Mouse (Mus musculus): Measurements from ENCODE around the gene Gm42906. TPM values are rescaled to one million over a fixed set of nuclear protein-coding genes. Genes with fewer than 3 reads are reported as not detected.

Gm42906 gene
- polyA plus RNA-seq, 1 experiment from 2014 or later, result not detected

GRCm38 (mm10) chr5:151135078-151135826 lies 292.7 kb downstream of the Gm42906 start:
- Histone ChIP-seq H3K4me3 (ENCODE audit: control insufficient read depth in 1 of 2, insufficient read depth in 1 of 2, low read depth in 1 of 2, low read length in 2 of 2) (no peak overlapping the region), H3K9me3 (ENCODE audit: control insufficient read depth, low read length) (no peaks in the 10 kb centered on the region), H3K27ac (replicated peaks in 1 of 2; ENCODE audit: control insufficient read depth in 1 of 2, insufficient read depth in 1 of 2, low read depth in 2 of 2, low read length in 2 of 2) (peak overlapping the region in 1 of 2 experiments; percentile 53; a peak in 3 of 4 replicates), H3K4me1 (ENCODE audit: control insufficient read depth in 2 of 2, insufficient read depth in 2 of 2, low read length in 2 of 2) (peaks cover 9 to 27% of the 10 kb centered on the region in 2 experiments), H3K9ac (ENCODE audit: low read length) (no peak overlapping the region), H3K4me2 (ENCODE audit: low read length) (no peak overlapping the region), H3K36me3 (ENCODE audit: control insufficient read depth, insufficient read depth, low read length) (no peaks in the 10 kb centered on the region), H3K27me3 (ENCODE audit: control insufficient read depth, insufficient read depth, low read length) (no peaks in the 10 kb centered on the region)
- 49% methylated on average over 8 of the region's 8 CpGs for WGBS
- ATAC-seq (ENCODE audit: insufficient number of reproducible peaks, insufficient read depth, low FRiP score, low read depth), result no peak

GRCm38 (mm10) chr5:151134202-151134601 lies 293.8 kb downstream of the Gm42906 start:
- H3K4me3 ChIP-seq (ENCODE audit: control insufficient read depth in 1 of 2, insufficient read depth in 1 of 2, low read depth in 1 of 2, low read length in 2 of 2), result no peak overlapping the region
- 90% methylated on average over 4 of the region's 4 CpGs for WGBS

GRCm38 (mm10) chr5:151133744-151134143 lies 294.2 kb downstream of the Gm42906 start:
- Histone ChIP-seq H3K36me3 (ENCODE audit: control insufficient read depth, insufficient read depth, low read length) (no peaks in the 10 kb centered on the region), H3K27ac (replicated peaks in 1 of 2; ENCODE audit: control insufficient read depth in 1 of 2, insufficient read depth in 1 of 2, low read depth in 2 of 2, low read length in 2 of 2) (no peak overlapping the region), H3K9ac (ENCODE audit: low read length) (no peak overlapping the region), H3K4me3 (ENCODE audit: control insufficient read depth in 1 of 2, insufficient read depth in 1 of 2, low read depth in 1 of 2, low read length in 2 of 2) (no peak overlapping the region), H3K4me2 (ENCODE audit: low read length) (no peak overlapping the region), H3K9me3 (ENCODE audit: control insufficient read depth, low read length) (no peaks in the 10 kb centered on the region), H3K4me1 (ENCODE audit: control insufficient read depth in 2 of 2, insufficient read depth in 2 of 2, low read length in 2 of 2) (peaks cover 9 to 27% of the 10 kb centered on the region in 2 experiments), H3K27me3 (ENCODE audit: control insufficient read depth, insufficient read depth, low read length) (no peaks in the 10 kb centered on the region)
- WGBS, result 93% methylated on average over 14 of the region's 14 CpGs
- no peak for ATAC-seq (ENCODE audit: insufficient number of reproducible peaks, insufficient read depth, low FRiP score, low read depth)

More at GRCm38 (mm10) chr5:151134202-151134601, 293.8 kb downstream of the Gm42906 start:
- no peak for ATAC-seq (ENCODE audit: insufficient number of reproducible peaks, insufficient read depth, low FRiP score, low read depth)
- H3K4me1 ChIP-seq (ENCODE audit: control insufficient read depth in 2 of 2, insufficient read depth in 2 of 2, low read length in 2 of 2), result peaks cover 9 to 27% of the 10 kb centered on the region in 2 experiments
- no peak overlapping the region for H3K9ac ChIP-seq (ENCODE audit: low read length)
- H3K9me3 ChIP-seq (ENCODE audit: control insufficient read depth, low read length), result no peaks in the 10 kb centered on the region
- H3K4me2 ChIP-seq (ENCODE audit: low read length), result no peak overlapping the region
- H3K36me3 ChIP-seq (ENCODE audit: control insufficient read depth, insufficient read depth, low read length), result no peaks in the 10 kb centered on the region
- H3K27ac ChIP-seq (replicated peaks in 1 of 2; ENCODE audit: control insufficient read depth in 1 of 2, insufficient read depth in 1 of 2, low read depth in 2 of 2, low read length in 2 of 2), result no peak overlapping the region
- no peaks in the 10 kb centered on the region for H3K27me3 ChIP-seq (ENCODE audit: control insufficient read depth, insufficient read depth, low read length)

GRCm38 (mm10) chr5:151129762-151130161 lies 298.2 kb downstream of the Gm42906 start:
- WGBS, result 71% methylated on average over 2 of the region's 2 CpGs
- H3K27ac ChIP-seq (replicated peaks in 1 of 2; ENCODE audit: control insufficient read depth in 1 of 2, insufficient read depth in 1 of 2, low read depth in 2 of 2, low read length in 2 of 2), result no peak overlapping the region
- no peaks in the 10 kb centered on the region for H3K27me3 ChIP-seq (ENCODE audit: control insufficient read depth, insufficient read depth, low read length)
- no peak overlapping the region for H3K4me3 ChIP-seq (ENCODE audit: control insufficient read depth in 1 of 2, insufficient read depth in 1 of 2, low read depth in 1 of 2, low read length in 2 of 2)
- H3K4me1 ChIP-seq (ENCODE audit: control insufficient read depth in 2 of 2, insufficient read depth in 2 of 2, low read length in 2 of 2), result peaks cover 2 to 6% of the 10 kb centered on the region in 2 experiments; a peak in 3 of 4 replicates
- H3K9me3 ChIP-seq (ENCODE audit: control insufficient read depth, low read length), result no peaks in the 10 kb centered on the region
- H3K36me3 ChIP-seq (ENCODE audit: control insufficient read depth, insufficient read depth, low read length), result no peaks in the 10 kb centered on the region
- no peak for ATAC-seq (ENCODE audit: insufficient number of reproducible peaks, insufficient read depth, low FRiP score, low read depth)
- H3K4me2 ChIP-seq (ENCODE audit: low read length), result no peak overlapping the region
- no peak overlapping the region for H3K9ac ChIP-seq (ENCODE audit: low read length)

GRCm38 (mm10) chr5:151127298-151127717 lies 300.7 kb downstream of the Gm42906 start:
- WGBS, result 43% methylated on average over 6 of the region's 6 CpGs
- Histone ChIP-seq H3K36me3 (ENCODE audit: control insufficient read depth, insufficient read depth, low read length) (no peaks in the 10 kb centered on the region), H3K27ac (replicated peaks in 1 of 2; ENCODE audit: control insufficient read depth in 1 of 2, insufficient read depth in 1 of 2, low read depth in 2 of 2, low read length in 2 of 2) (no peak overlapping the region), H3K4me2 (ENCODE audit: low read length) (peak overlapping the region; percentile 18; the same call in 1 of the 2 replicates), H3K9me3 (ENCODE audit: control insufficient read depth, low read length) (no peaks in the 10 kb centered on the region), H3K9ac (ENCODE audit: low read length) (no peak overlapping the region), H3K27me3 (ENCODE audit: control insufficient read depth, insufficient read depth, low read length) (no peaks in the 10 kb centered on the region), H3K4me1 (ENCODE audit: control insufficient read depth in 2 of 2, insufficient read depth in 2 of 2, low read length in 2 of 2) (peaks cover 2 to 6% of the 10 kb centered on the region in 2 experiments; a peak in 3 of 4 replicates), H3K4me3 (ENCODE audit: control insufficient read depth in 1 of 2, insufficient read depth in 1 of 2, low read depth in 1 of 2, low read length in 2 of 2) (no peak overlapping the region)
- no peak for ATAC-seq (ENCODE audit: insufficient number of reproducible peaks, insufficient read depth, low FRiP score, low read depth)

GRCm38 (mm10) chr5:151126608-151127005 lies 301.4 kb downstream of the Gm42906 start:
- 81% methylated on average over 10 of the region's 10 CpGs for WGBS
- H3K27me3 ChIP-seq (ENCODE audit: control insufficient read depth, insufficient read depth, low read length), result no peaks in the 10 kb centered on the region
- no peak overlapping the region for H3K4me3 ChIP-seq (ENCODE audit: control insufficient read depth in 1 of 2, insufficient read depth in 1 of 2, low read depth in 1 of 2, low read length in 2 of 2)
- no peak for ATAC-seq (ENCODE audit: insufficient number of reproducible peaks, insufficient read depth, low FRiP score, low read depth)
- H3K27ac ChIP-seq (replicated peaks in 1 of 2; ENCODE audit: control insufficient read depth in 1 of 2, insufficient read depth in 1 of 2, low read depth in 2 of 2, low read length in 2 of 2), result no peak overlapping the region
- H3K9ac ChIP-seq (ENCODE audit: low read length), result no peak overlapping the region
- peaks cover 2 to 6% of the 10 kb centered on the region in 2 experiments; a peak in 3 of 4 replicates for H3K4me1 ChIP-seq (ENCODE audit: control insufficient read depth in 2 of 2, insufficient read depth in 2 of 2, low read length in 2 of 2)
- H3K9me3 ChIP-seq (ENCODE audit: control insufficient read depth, low read length), result no peaks in the 10 kb centered on the region
- no peaks in the 10 kb centered on the region for H3K36me3 ChIP-seq (ENCODE audit: control insufficient read depth, insufficient read depth, low read length)
- H3K4me2 ChIP-seq (ENCODE audit: low read length), result no peak overlapping the region

- Histone ChIP-seq H3K9me3 (ENCODE audit: control insufficient read depth, low read length) (no peaks in the 10 kb centered on the region), H3K27ac (replicated peaks in 1 of 2; ENCODE audit: control insufficient read depth in 1 of 2, insufficient read depth in 1 of 2, low read depth in 2 of 2, low read length in 2 of 2) (no peak overlapping the region), H3K9ac (ENCODE audit: low read length) (no peak overlapping the region), H3K27me3 (ENCODE audit: control insufficient read depth, insufficient read depth, low read length) (no peaks in the 10 kb centered on the region), H3K4me1 (ENCODE audit: control insufficient read depth in 2 of 2, insufficient read depth in 2 of 2, low read length in 2 of 2) (peaks cover under 1 to 2% of the 10 kb centered on the region in 2 experiments; a peak in 3 of 4 replicates), H3K4me3 (ENCODE audit: control insufficient read depth in 1 of 2, insufficient read depth in 1 of 2, low read depth in 1 of 2, low read length in 2 of 2) (no peak overlapping the region), H3K4me2 (ENCODE audit: low read length) (peak overlapping the region; percentile 21; the same call in 1 of the 2 replicates), H3K36me3 (ENCODE audit: control insufficient read depth, insufficient read depth, low read length) (no peaks in the 10 kb centered on the region)
- no peak for ATAC-seq (ENCODE audit: insufficient number of reproducible peaks, insufficient read depth, low FRiP score, low read depth)
- WGBS, result 63% methylated on average over 6 of the region's 6 CpGs
Observed at GRCm38 (mm10) chr5:151125985-151126607, 301.9 kb downstream of the Gm42906 start.
